Comparison of ENCODE assay signal across 8 mouse cellular contexts in the genomic region with DNA sequence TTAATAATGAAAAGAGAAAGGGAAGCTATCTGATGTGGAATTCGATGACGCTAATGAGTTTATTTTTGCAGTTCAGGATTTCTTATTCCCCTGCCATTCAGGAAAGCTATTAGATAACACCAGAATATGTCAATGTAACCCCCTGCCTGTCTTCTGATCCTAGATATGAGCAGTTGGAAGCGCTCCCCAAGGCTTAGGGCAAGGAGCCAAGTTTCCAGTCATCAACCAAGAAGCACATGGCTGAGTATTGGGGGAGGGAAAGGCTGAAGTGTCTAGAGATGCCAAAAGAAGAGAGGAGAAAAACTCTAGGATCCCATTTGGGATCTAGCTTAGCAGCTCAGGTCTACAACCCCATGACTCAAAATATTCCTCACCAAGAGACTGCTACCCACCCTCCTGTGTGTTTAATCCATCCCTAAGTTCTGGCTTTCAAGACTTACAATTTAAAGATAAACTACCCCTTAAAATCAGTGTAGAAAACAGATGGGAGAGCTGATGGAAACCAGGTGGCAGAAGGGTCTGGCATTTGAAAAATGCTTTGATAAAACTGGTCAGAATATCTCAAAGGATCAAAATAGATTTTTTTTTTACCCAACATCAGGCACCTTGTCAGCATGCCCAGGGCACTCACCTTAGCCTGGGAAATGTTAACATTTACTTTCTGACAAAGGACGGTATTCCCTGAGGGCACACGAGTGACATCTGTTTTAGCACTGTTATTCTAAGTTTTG.
DNase-seq lines count a peak whose midpoint lies in the region; ATAC-seq and TF ChIP-seq lines count a peak whose summit lies in the region.

No protein-coding gene starts in this region.

- H3K4me2 ChIP-seq in liver, embryonic 12.5 days, result no peak overlapping the region
- no peak overlapping the region for H3K4me2 ChIP-seq in lung, postnatal 0 days (replicated peaks; ENCODE audit: low read depth, low read length)

- H3K27me3 ChIP-seq in liver, adult 2 months (ENCODE audit: control insufficient read depth, insufficient read depth, low read length), result no peaks in the 10 kb centered on the region
- no peaks in the 10 kb centered on the region for H3K27me3 ChIP-seq in liver, embryonic 12.5 days (replicated peaks)
- no peaks in the 10 kb centered on the region for H3K27me3 ChIP-seq in lung, postnatal 0 days (replicated peaks; ENCODE audit: insufficient read depth, low read length)
- no peaks in the 10 kb centered on the region for H3K27me3 ChIP-seq in thymus, adult 2 months (ENCODE audit: control insufficient read depth, insufficient read depth, low read length)

- no peak for TF ChIP-seq POLR2A in liver, adult 2 months (IDR thresholded peaks at IDR 0.05; ENCODE audit: extremely low read depth, insufficient read depth, low read length)
- no peak for TF ChIP-seq POLR2A in thymus, adult 2 months (IDR thresholded peaks at IDR 0.05; ENCODE audit: control insufficient read depth, extremely low read depth, insufficient read depth, low read length, poor library complexity)

- H3K4me3 ChIP-seq in liver, adult 2 months (ENCODE audit: insufficient read depth, low read depth, low read length), result no peak overlapping the region
- H3K4me3 ChIP-seq in liver, embryonic 12.5 days, result no peak overlapping the region
- no peak overlapping the region for H3K4me3 ChIP-seq in lung, postnatal 0 days (ENCODE audit: low read depth, low read length)
- H3K4me3 ChIP-seq in thymus, adult 2 months (ENCODE audit: control insufficient read depth, insufficient read depth, low read length), result no peak overlapping the region

- H3K9me3 ChIP-seq in liver, embryonic 12.5 days (replicated peaks), result no peaks in the 10 kb centered on the region
- H3K9me3 ChIP-seq in lung, postnatal 0 days (ENCODE audit: low read length), result no peaks in the 10 kb centered on the region

- H3K9ac ChIP-seq in liver, adult 2 months (ENCODE audit: low read depth, low read length), result no peak overlapping the region
- no peak overlapping the region for H3K9ac ChIP-seq in liver, embryonic 12.5 days
- no peak overlapping the region for H3K9ac ChIP-seq in lung, postnatal 0 days (replicated peaks; ENCODE audit: low read depth)

- 44% methylated on average over 5 of the region's 5 CpGs for WGBS in liver, adult 2 months
- WGBS in liver, embryonic 12.5 days (ENCODE audit: insufficient replicate concordance), result 67% methylated on average over 5 of the region's 5 CpGs
- WGBS in lung, postnatal 0 days, result 36% methylated on average over 5 of the region's 5 CpGs
- WGBS in thymus, adult 2 months, result 92% methylated on average over 5 of the region's 5 CpGs

- no peak overlapping the region for H3K27ac ChIP-seq in liver, adult 2 months (replicated peaks; ENCODE audit: insufficient read depth, low read depth, low read length)
- no peak overlapping the region for H3K27ac ChIP-seq in liver, embryonic 12.5 days
- no peak overlapping the region for H3K27ac ChIP-seq in lung, postnatal 0 days (ENCODE audit: low read length)
- no peak overlapping the region for H3K27ac ChIP-seq in thymus, adult 2 months (ENCODE audit: control insufficient read depth, insufficient read depth, low read length)

- TF ChIP-seq EP300 in lung, postnatal 0 days (IDR thresholded peaks at IDR 0.05), result no peak

- H3K4me1 ChIP-seq in liver, adult 2 months (ENCODE audit: control insufficient read depth, insufficient read depth, low read length), result no peaks in the 10 kb centered on the region
- no peaks in the 10 kb centered on the region for H3K4me1 ChIP-seq in liver, embryonic 12.5 days
- no peaks in the 10 kb centered on the region; the same call in 1 of the 2 replicates for H3K4me1 ChIP-seq in lung, postnatal 0 days (ENCODE audit: insufficient read depth, low read depth, low read length)
- H3K4me1 ChIP-seq in thymus, adult 2 months (replicated peaks; ENCODE audit: control insufficient read depth, insufficient read depth, low read length), result no peaks in the 10 kb centered on the region

- DNase-seq in liver, adult 2 months (ENCODE audit: extremely low read depth, low read depth, low spot score), result peak; percentile 23
- DNase-seq in forelimb bud, embryonic 11.5 days (ENCODE audit: low read depth, low spot score), result peak; percentile 65
- peak; percentile 52 for DNase-seq in kidney, adult 9 months
- DNase-seq in lung, postnatal 0 days (ENCODE audit: low spot score), result peak; percentile 70
- no peak for DNase-seq in B cell, adult 2 months
- no peak for DNase-seq in thymus, adult 2 months

- no peak for TF ChIP-seq CTCF in liver, adult 2 months (IDR thresholded peaks at IDR 0.05; ENCODE audit: low read depth, low read length)
- no peak for TF ChIP-seq CTCF in lung, postnatal 0 days (IDR thresholded peaks at IDR 0.05)
- TF ChIP-seq CTCF in thymus, adult 2 months (IDR thresholded peaks at IDR 0.05; ENCODE audit: borderline replicate concordance, control insufficient read depth, extremely low read depth, insufficient read depth, low read length, poor library complexity), result no peak

- ATAC-seq in liver, embryonic 12.5 days, result no peak
- peak; percentile 91 for ATAC-seq in cerebellum, adult (ENCODE audit: insufficient number of reproducible peaks, low FRiP score, low TSS enrichment)
- peak; percentile 54 for ATAC-seq in lung, postnatal 0 days

- no peaks in the 10 kb centered on the region for H3K79me2 ChIP-seq in liver, adult 2 months (ENCODE audit: control insufficient read depth, insufficient read depth, low read length)

- no peaks in the 10 kb centered on the region for H3K36me3 ChIP-seq in liver, adult 2 months (ENCODE audit: control insufficient read depth, insufficient read depth, low read length)
- H3K36me3 ChIP-seq in liver, embryonic 12.5 days, result no peaks in the 10 kb centered on the region
- H3K36me3 ChIP-seq in lung, postnatal 0 days (ENCODE audit: insufficient read depth, low read length), result no peaks in the 10 kb centered on the region
- H3K36me3 ChIP-seq in thymus, adult 2 months (ENCODE audit: control insufficient read depth, insufficient read depth, low read length), result no peaks in the 10 kb centered on the region

Comparison
In these comparisons a context has a peak if more than half of its experiments do, and no peak if none do; other contexts are left out.
1. DNase-seq: peak in liver, adult 2 months (single experiment), forelimb bud, embryonic 11.5 days (single experiment), kidney, adult 9 months (single experiment) and lung, postnatal 0 days (single experiment); none in B cell, adult 2 months (0 of 2) and thymus, adult 2 months (single experiment).